Mouse (Mus musculus): ENCODE results near the gene Slc35f3. TPM values are rescaled to one million over a fixed set of nuclear protein-coding genes. Genes with fewer than 3 reads are reported as not detected.
"Not testable (repeated sequence)": the region's sequence is repeated elsewhere in the genome, so short reads cannot be mapped to it uniquely, and the experiment has no call there.

Slc35f3 gene
- polyA plus RNA-seq, 1 experiment, result 0.14 TPM

- Histone ChIP-seq H3K4me3 (ENCODE audit: control insufficient read depth, low read depth, low read length) (no peak overlapping the region), H3K27ac (ENCODE audit: control insufficient read depth, insufficient read depth, low read depth, low read length) (no peak overlapping the region), H3K4me1 (ENCODE audit: control insufficient read depth, insufficient read depth, low read length) (no peaks in the 10 kb centered on the region), H3K27me3 (ENCODE audit: control insufficient read depth, insufficient read depth, low read length) (no peaks in the 10 kb centered on the region), H3K36me3 (ENCODE audit: control insufficient read depth, insufficient read depth, low read length) (no peaks in the 10 kb centered on the region)
- no peak for TF ChIP-seq POLR2A (IDR thresholded peaks at IDR 0.05; ENCODE audit: control insufficient read depth, low read depth, low read length)
- peak; percentile 28; the same call in 1 of the 2 replicates for TF ChIP-seq CTCF (IDR thresholded peaks at IDR 0.05; ENCODE audit: control insufficient read depth, insufficient read depth, insufficient replicate concordance, low read depth, low read length)
Measured at GRCm38 (mm10) chr8:126398349-126398748, 100.0 kb downstream of the Slc35f3 start.

GRCm38 (mm10) chr8:126404550-126404949 lies 106.2 kb downstream of the Slc35f3 start:
- H3K36me3 ChIP-seq (ENCODE audit: control insufficient read depth, insufficient read depth, low read length), result not testable (repeated sequence)

GRCm38 (mm10) chr8:126405030-126405429 lies 106.7 kb downstream of the Slc35f3 start:
- H3K27me3 ChIP-seq (ENCODE audit: control insufficient read depth, insufficient read depth, low read length), result no peaks in the 10 kb centered on the region
- no peaks in the 10 kb centered on the region for H3K36me3 ChIP-seq (ENCODE audit: control insufficient read depth, insufficient read depth, low read length)
- no peak for TF ChIP-seq CTCF (IDR thresholded peaks at IDR 0.05; ENCODE audit: control insufficient read depth, insufficient read depth, insufficient replicate concordance, low read depth, low read length)
- TF ChIP-seq POLR2A (IDR thresholded peaks at IDR 0.05; ENCODE audit: control insufficient read depth, low read depth, low read length), result no peak
- no peaks in the 10 kb centered on the region for H3K4me1 ChIP-seq (ENCODE audit: control insufficient read depth, insufficient read depth, low read length)
- H3K27ac ChIP-seq (ENCODE audit: control insufficient read depth, insufficient read depth, low read depth, low read length), result no peak overlapping the region
- H3K4me3 ChIP-seq (ENCODE audit: control insufficient read depth, low read depth, low read length), result no peak overlapping the region

More at GRCm38 (mm10) chr8:126404550-126404949, 106.2 kb downstream of the Slc35f3 start:
- H3K4me1 ChIP-seq (ENCODE audit: control insufficient read depth, insufficient read depth, low read length); H3K27ac ChIP-seq (ENCODE audit: control insufficient read depth, insufficient read depth, low read depth, low read length); H3K4me3 ChIP-seq (ENCODE audit: control insufficient read depth, low read depth, low read length); H3K27me3 ChIP-seq (ENCODE audit: control insufficient read depth, insufficient read depth, low read length): not testable (repeated sequence)

- Histone ChIP-seq H3K36me3 (ENCODE audit: control insufficient read depth, insufficient read depth, low read length) (no peaks in the 10 kb centered on the region), H3K4me3 (ENCODE audit: control insufficient read depth, low read depth, low read length) (no peak overlapping the region), H3K4me1 (ENCODE audit: control insufficient read depth, insufficient read depth, low read length) (peaks cover 3% of the 10 kb centered on the region), H3K27ac (ENCODE audit: control insufficient read depth, insufficient read depth, low read depth, low read length) (no peak overlapping the region), H3K27me3 (ENCODE audit: control insufficient read depth, insufficient read depth, low read length) (no peaks in the 10 kb centered on the region)
- no peak for TF ChIP-seq POLR2A (IDR thresholded peaks at IDR 0.05; ENCODE audit: control insufficient read depth, low read depth, low read length)
- no peak for TF ChIP-seq CTCF (IDR thresholded peaks at IDR 0.05; ENCODE audit: control insufficient read depth, insufficient read depth, insufficient replicate concordance, low read depth, low read length)
Measured at GRCm38 (mm10) chr8:126420834-126421233, 122.5 kb downstream of the Slc35f3 start.

GRCm38 (mm10) chr8:126422174-126422919 lies 124.0 kb downstream of the Slc35f3 start, which contains the start of gene Coa6:
Gene Coa6 (plus strand): TSS chr8:126422515.
- peak within 1 kb of the TSS; percentile 80 for H3K27ac ChIP-seq (ENCODE audit: control insufficient read depth, insufficient read depth, low read depth, low read length)
- peaks cover 3% of the 10 kb centered on the region for H3K4me1 ChIP-seq (ENCODE audit: control insufficient read depth, insufficient read depth, low read length)
- H3K4me3 ChIP-seq (ENCODE audit: control insufficient read depth, low read depth, low read length), result peak within 1 kb of the TSS; percentile 98
- no peaks in the 10 kb centered on the region for H3K27me3 ChIP-seq (ENCODE audit: control insufficient read depth, insufficient read depth, low read length)
- no peaks in the 10 kb centered on the region for H3K36me3 ChIP-seq (ENCODE audit: control insufficient read depth, insufficient read depth, low read length)
- TF ChIP-seq POLR2A (IDR thresholded peaks at IDR 0.05; ENCODE audit: control insufficient read depth, low read depth, low read length), result peak; percentile 66
- TF ChIP-seq CTCF (IDR thresholded peaks at IDR 0.05; ENCODE audit: control insufficient read depth, insufficient read depth, insufficient replicate concordance, low read depth, low read length), result no peak

GRCm38 (mm10) chr8:126422920-126423300 lies 124.6 kb downstream of the Slc35f3 start:
- TF ChIP-seq POLR2A (IDR thresholded peaks at IDR 0.05; ENCODE audit: control insufficient read depth, low read depth, low read length) (no peak), CTCF (IDR thresholded peaks at IDR 0.05; ENCODE audit: control insufficient read depth, insufficient read depth, insufficient replicate concordance, low read depth, low read length) (no peak)
- H3K27ac ChIP-seq (ENCODE audit: control insufficient read depth, insufficient read depth, low read depth, low read length), result peak overlapping the region; percentile 80
- H3K36me3 ChIP-seq (ENCODE audit: control insufficient read depth, insufficient read depth, low read length), result peaks cover 2% of the 10 kb centered on the region; the same call in 1 of the 2 replicates
- no peaks in the 10 kb centered on the region for H3K27me3 ChIP-seq (ENCODE audit: control insufficient read depth, insufficient read depth, low read length)
- peaks cover 3% of the 10 kb centered on the region for H3K4me1 ChIP-seq (ENCODE audit: control insufficient read depth, insufficient read depth, low read length)
- peak overlapping the region; percentile 98 for H3K4me3 ChIP-seq (ENCODE audit: control insufficient read depth, low read depth, low read length)

GRCm38 (mm10) chr8:126424163-126424562 lies 125.8 kb downstream of the Slc35f3 start:
- no peak overlapping the region for H3K4me3 ChIP-seq (ENCODE audit: control insufficient read depth, low read depth, low read length)
- H3K4me1 ChIP-seq (ENCODE audit: control insufficient read depth, insufficient read depth, low read length), result peaks cover 3% of the 10 kb centered on the region
- peaks cover 2% of the 10 kb centered on the region; the same call in 1 of the 2 replicates for H3K36me3 ChIP-seq (ENCODE audit: control insufficient read depth, insufficient read depth, low read length)
- no peaks in the 10 kb centered on the region for H3K27me3 ChIP-seq (ENCODE audit: control insufficient read depth, insufficient read depth, low read length)
- no peak overlapping the region for H3K27ac ChIP-seq (ENCODE audit: control insufficient read depth, insufficient read depth, low read depth, low read length)
- TF ChIP-seq CTCF (IDR thresholded peaks at IDR 0.05; ENCODE audit: control insufficient read depth, insufficient read depth, insufficient replicate concordance, low read depth, low read length), result no peak
- TF ChIP-seq POLR2A (IDR thresholded peaks at IDR 0.05; ENCODE audit: control insufficient read depth, low read depth, low read length), result no peak

All from testis, adult 2 months (tissue).